Mouse (Mus musculus) ES-E14 (cell line): Measurements from ENCODE around the gene Chst11. TPM values are rescaled to one million over a fixed set of nuclear protein-coding genes. Genes with fewer than 3 reads are reported as not detected.

Experiments used
- DNase-seq: peaks from one replicate; pipeline ENCODE4 v3.0.0-alpha.2; 2013; ENCODE audit warnings: low read depth, low spot score
- H3K27ac ChIP-seq: 2 replicates; pipeline ENCODE4 v1.5.1; 2012; ENCODE audit warnings: low read depth, mild to moderate bottlenecking, low read length, moderate library complexity, mixed read lengths; ENCODE audit not compliant: poor library complexity, insufficient read depth, severe bottlenecking
- H3K36me3 ChIP-seq: 2 replicates; pipeline ENCODE4 v1.6.1; 2012; ENCODE audit warnings: mild to moderate bottlenecking, low read length, moderate library complexity, mixed read lengths; ENCODE audit not compliant: control insufficient read depth, poor library complexity, insufficient read depth, severe bottlenecking
- H3K4me1 ChIP-seq, 2 experiments: fragments of 150-350 bp in 1 of 2; sonication (generic) in 1 of 2; 2 replicates each; pipeline ENCODE4 v1.6.1; 2012; ENCODE audit warnings: low read length in 2 of 2, mild to moderate bottlenecking in 1 of 2, mixed read lengths in 1 of 2; ENCODE audit not compliant: control insufficient read depth in 2 of 2, insufficient read depth in 2 of 2, poor library complexity in 1 of 2
- H3K4me3 ChIP-seq, 2 experiments: fragments of 150-350 bp in 1 of 2; sonication (generic) in 1 of 2; 2 replicates each; pipeline ENCODE4 v1.5.1; 2012; ENCODE audit warnings: low read length in 2 of 2, low read depth in 1 of 2, mild to moderate bottlenecking in 1 of 2, mixed read lengths in 1 of 2; ENCODE audit not compliant: insufficient read depth in 1 of 2, poor library complexity in 1 of 2, severe bottlenecking in 1 of 2
- H3K9ac ChIP-seq: 2 replicates; pipeline ENCODE4 v1.6.1; 2012; ENCODE audit warnings: low read depth, mild to moderate bottlenecking, low read length, mixed read lengths; ENCODE audit not compliant: poor library complexity, insufficient read depth, severe bottlenecking
- H3K9me3 ChIP-seq: fragments of 150-350 bp; sonication (generic); 2 replicates; pipeline ENCODE4 v1.6.1; 2012; ENCODE audit warnings: low read depth, mild to moderate bottlenecking, low read length; ENCODE audit not compliant: control insufficient read depth, insufficient read depth
- CHD2 ChIP-seq: IDR thresholded peaks from 2 replicates; pipeline ENCODE4 v1.6.1; 2014; ENCODE audit warnings: mild to moderate bottlenecking, low read depth, low read length, inconsistent platforms
- HCFC1 ChIP-seq: IDR thresholded peaks from 2 replicates; pipeline ENCODE4 v1.6.1; 2012; ENCODE audit warnings: low read length, inconsistent platforms, borderline replicate concordance; ENCODE audit not compliant: insufficient read depth
- MAFK ChIP-seq: IDR thresholded peaks from 2 replicates; pipeline ENCODE4 v1.6.1; 2014; ENCODE audit warnings: mild to moderate bottlenecking, low read depth, low read length, inconsistent platforms; ENCODE audit not compliant: insufficient read depth
- ZC3H11A ChIP-seq: IDR thresholded peaks from 2 replicates; pipeline ENCODE4 v1.6.1; 2012; ENCODE audit warnings: low read depth, mild to moderate bottlenecking, inconsistent platforms, low read length, borderline replicate concordance
- ZNF384 ChIP-seq: IDR thresholded peaks from 2 replicates; pipeline ENCODE4 v1.6.1; 2012; ENCODE audit warnings: low read depth, low read length, inconsistent platforms
- in situ Hi-C, 2 experiments: fragments of 600-800 bp; cut with MboI; formaldehyde crosslinking; loops; one replicate each; pipeline ENCODE4 v1.15.1; 2025; ENCODE audit warnings: low sequenced_read_pairs in 2 of 2, inconsistent platforms in 1 of 2; ENCODE audit not compliant: unreplicated experiment in 2 of 2
- total RNA-seq: library from RNA; depleted of rRNA; stranded (reverse); fragments of 300-350 nt; gene quantifications from 2 replicates; pipeline ENCODE4 v1.2.3, GENCODE M21; 2012

Chst11 gene
- total RNA-seq, 1 experiment: 8.6 TPM

GRCm38 (mm10) chr10:83098940-83099339 lies 113.6 kb downstream of the Chst11 start:
- peaks cover 2% of the 10 kb centered on the region in 2 experiments; a peak in 1 of 4 replicates for H3K4me1 ChIP-seq
- in situ Hi-C loops: no loop called here
- TF ChIP-seq HCFC1 (no peak), CHD2 (no peak), ZC3H11A (no peak)
- H3K36me3 ChIP-seq: no peaks in the 10 kb centered on the region
- H3K9ac ChIP-seq: no peak overlapping the region
- no peaks in the 10 kb centered on the region for H3K9me3 ChIP-seq
- DNase-seq: no peak
- no peak overlapping the region for H3K4me3 ChIP-seq
- no peak overlapping the region for H3K27ac ChIP-seq

DNA sequence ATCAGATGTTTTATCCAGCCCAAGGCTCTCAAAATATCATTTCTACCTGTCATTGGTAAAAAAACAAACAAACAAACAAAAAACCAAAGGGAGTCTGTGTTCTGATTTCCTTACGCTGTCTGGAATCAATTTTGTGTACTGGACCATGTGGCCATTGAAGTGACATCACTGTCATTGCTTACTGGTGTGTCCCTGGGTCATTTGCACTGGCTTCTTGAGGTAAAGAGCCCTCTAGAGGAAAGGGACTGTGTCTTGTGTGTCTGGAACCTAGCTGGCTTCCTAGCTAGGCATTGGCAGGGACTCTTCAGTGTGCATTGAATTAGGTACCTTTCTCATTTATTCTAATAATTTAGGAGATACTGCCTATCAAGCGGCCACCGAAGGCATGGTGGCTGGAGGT lies 114.4 kb downstream of the Chst11 start:
- H3K9ac ChIP-seq: no peak overlapping the region
- TF ChIP-seq ZC3H11A: no peak
- TF ChIP-seq MAFK: no peak
- no peak for TF ChIP-seq HCFC1
- no peak for TF ChIP-seq ZNF384
- TF ChIP-seq CHD2: no peak
- no peak for DNase-seq
- no peaks in the 10 kb centered on the region for H3K9me3 ChIP-seq
- in situ Hi-C loops: no loop called here
- H3K27ac ChIP-seq: no peak overlapping the region
- H3K4me3 ChIP-seq: no peak overlapping the region
- no peaks in the 10 kb centered on the region for H3K36me3 ChIP-seq
- H3K4me1 ChIP-seq: peaks cover 2% of the 10 kb centered on the region in 2 experiments; a peak in 1 of 4 replicates

GRCm38 (mm10) chr10:83100890-83101289 lies 115.6 kb downstream of the Chst11 start:
- in situ Hi-C loops: no loop called here
- H3K4me3 ChIP-seq: no peak overlapping the region
- no peaks in the 10 kb centered on the region for H3K36me3 ChIP-seq
- no peak for TF ChIP-seq MAFK
- no peak for TF ChIP-seq ZNF384
- no peak for TF ChIP-seq CHD2
- no peak for TF ChIP-seq ZC3H11A
- no peak for TF ChIP-seq HCFC1
- no peak for DNase-seq
- no peak overlapping the region for H3K27ac ChIP-seq
- peaks cover 2% of the 10 kb centered on the region in 2 experiments; a peak in 1 of 4 replicates for H3K4me1 ChIP-seq
- H3K9ac ChIP-seq: no peak overlapping the region
- no peaks in the 10 kb centered on the region for H3K9me3 ChIP-seq

DNA sequence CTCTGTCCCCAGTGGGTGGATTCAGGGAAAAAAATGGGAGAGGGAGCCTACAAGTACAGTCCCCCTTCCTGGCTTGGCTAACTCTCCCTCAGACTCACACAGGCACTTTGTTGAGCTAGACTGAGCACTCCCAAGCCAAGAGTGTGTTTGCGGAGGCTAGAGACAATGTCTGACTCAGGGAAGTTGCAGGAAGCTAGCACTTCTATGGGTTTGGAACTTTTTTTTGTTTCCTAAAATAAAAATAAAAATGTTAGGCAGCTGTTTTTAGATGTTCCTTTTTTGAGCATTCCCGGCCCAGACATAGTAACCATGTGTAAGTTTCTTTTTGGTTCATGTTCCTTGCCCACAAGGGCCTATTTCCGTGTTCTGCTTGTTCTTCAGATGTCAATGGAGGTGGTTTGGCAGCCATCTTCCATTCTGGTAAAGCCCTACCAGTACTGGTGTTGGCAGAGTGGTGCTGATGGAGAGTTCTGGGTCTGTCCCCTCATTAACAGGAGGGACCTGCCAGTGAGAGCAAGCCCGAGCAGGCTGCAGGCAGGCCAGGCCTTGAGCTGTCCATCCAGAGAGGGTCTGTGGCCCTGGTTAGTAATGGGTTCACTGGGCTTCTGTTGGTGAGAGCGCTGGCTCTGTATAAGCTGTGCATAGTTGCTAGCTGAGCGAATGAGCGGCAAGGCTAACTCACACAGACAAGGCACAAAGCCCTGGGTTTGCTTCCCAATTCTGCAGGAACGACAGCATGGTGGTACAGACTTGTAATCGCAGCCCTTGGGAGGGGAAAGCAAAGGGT lies 116.3 kb downstream of the Chst11 start:
- in situ Hi-C loops: no loop called here
- H3K27ac ChIP-seq: no peak overlapping the region
- peaks cover 2% of the 10 kb centered on the region in 2 experiments; a peak in 1 of 4 replicates for H3K4me1 ChIP-seq

More for the DNA sequence above, 116.3 kb downstream of the Chst11 start:
- H3K4me3 ChIP-seq: no peak overlapping the region
- no peaks in the 10 kb centered on the region for H3K36me3 ChIP-seq
- no peak overlapping the region for H3K9ac ChIP-seq
- no peaks in the 10 kb centered on the region for H3K9me3 ChIP-seq
- TF ChIP-seq ZC3H11A: no peak
- TF ChIP-seq MAFK: no peak
- no peak for TF ChIP-seq HCFC1
- TF ChIP-seq ZNF384: no peak
- no peak for TF ChIP-seq CHD2
- DNase-seq: no peak
